Mouse (Mus musculus) liver, embryonic 12.5 days (tissue): Measurements from ENCODE around the gene Gnai3. TPM values are rescaled to one million over a fixed set of nuclear protein-coding genes. Genes with fewer than 3 reads are reported as not detected.

Source experiments
- ATAC-seq: fragments of 200-750 bp; cut with Nextera tagmentation; 2 replicates; pipeline ENCODE4 v1.8.0; 2017; ENCODE audit warnings: moderate number of reproducible peaks, mild to moderate bottlenecking, moderate library complexity
- H3K27ac ChIP-seq: fragments of 300-500 bp; sonication (generic); 2 replicates; pipeline ENCODE4 v1.5.1; 2016; ENCODE audit warnings: mild to moderate bottlenecking
- H3K27me3 ChIP-seq: fragments of 300-500 bp; sonication (generic); replicated peaks from 2 replicates; pipeline ENCODE4 v1.6.1; 2016; ENCODE audit warnings: mild to moderate bottlenecking, moderate library complexity
- H3K36me3 ChIP-seq: fragments of 300-500 bp; sonication (generic); 2 replicates; pipeline ENCODE4 v1.6.1; 2016; ENCODE audit warnings: mild to moderate bottlenecking, moderate library complexity
- H3K4me1 ChIP-seq: fragments of 300-500 bp; sonication (generic); 2 replicates; pipeline ENCODE4 v1.6.1; 2016
- H3K4me2 ChIP-seq: fragments of 300-500 bp; sonication (generic); 2 replicates; pipeline ENCODE4 v1.6.1; 2016; ENCODE audit warnings: mild to moderate bottlenecking, moderate library complexity
- H3K4me3 ChIP-seq: fragments of 300-500 bp; sonication (generic); 2 replicates; pipeline ENCODE4 v1.5.1; 2016; ENCODE audit warnings: mild to moderate bottlenecking, moderate library complexity
- H3K9ac ChIP-seq: fragments of 300-500 bp; sonication (generic); 2 replicates; pipeline ENCODE4 v1.6.1; 2016; ENCODE audit warnings: mild to moderate bottlenecking, moderate library complexity
- H3K9me3 ChIP-seq: fragments of 300-500 bp; sonication (generic); replicated peaks from 2 replicates; pipeline ENCODE4 v1.6.1; 2016; ENCODE audit warnings: mild to moderate bottlenecking, moderate library complexity
- WGBS: fragments of 180-500 bp; shearing (Covaris S2); methylation state at CpG from one replicate; pipeline ENCODE4 v1.1.7; 2016; ENCODE audit not compliant: insufficient replicate concordance; 5-methylcytosine and 5-hydroxymethylcytosine counted together
- polyA plus RNA-seq: library from polyadenylated mRNA; unstranded; fragments of >200 nt; fragmentation: Nextera tagmentation; extraction: Ambion mirVana; gene quantifications from 2 replicates; pipeline ENCODE4 v1.2.1, GENCODE M21; 2016

Gene Gnai3
- polyA plus RNA-seq, 1 experiment from 2014 or later = 91.7 TPM

DNA sequence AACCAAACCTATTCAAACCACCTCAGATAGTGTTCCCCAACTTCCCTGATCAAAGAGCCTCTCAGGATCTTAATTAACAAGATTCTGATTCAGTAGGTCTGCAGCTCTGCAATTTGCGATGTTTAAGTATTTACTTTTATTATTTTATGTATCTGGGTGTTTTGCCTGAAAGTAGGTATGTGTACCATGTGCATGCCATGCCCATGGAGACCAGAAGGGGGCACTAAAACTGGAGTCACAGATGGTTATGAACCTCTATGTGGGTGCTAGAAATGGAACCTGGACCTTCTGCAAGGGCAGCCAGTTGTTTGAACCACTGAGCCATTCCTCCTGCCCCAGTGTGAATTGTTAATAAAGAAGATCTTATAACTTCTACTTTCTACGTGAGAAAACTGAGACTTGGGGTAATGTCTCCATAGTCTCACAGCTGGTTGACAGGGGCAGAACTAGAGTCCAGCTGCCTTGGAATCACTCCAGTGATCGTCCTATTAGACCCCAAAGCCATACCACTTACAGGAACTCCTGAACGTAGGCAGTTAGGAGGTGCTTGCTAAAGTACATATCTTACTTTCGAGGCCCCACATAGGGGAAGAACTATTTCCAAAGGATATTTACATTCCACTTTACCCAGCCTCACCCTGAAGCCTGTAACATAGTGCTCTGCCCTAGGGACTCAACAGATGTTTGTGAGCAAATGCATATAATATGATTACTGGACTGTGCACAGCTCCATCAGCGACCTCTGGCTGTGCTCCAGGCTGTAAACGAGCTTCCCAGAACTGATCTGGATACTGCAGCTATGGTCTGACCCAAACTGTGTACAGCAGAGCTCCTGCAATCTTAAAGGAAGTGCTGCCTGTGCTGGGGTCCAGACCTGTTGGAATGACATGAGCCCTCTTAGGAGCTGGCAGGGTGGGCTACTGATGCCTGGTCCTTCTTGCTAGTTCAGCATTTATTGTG, 33.1 kb upstream of the Gnai3 start:
- no peak for ATAC-seq
- Histone ChIP-seq H3K4me3 (no peak overlapping the region), H3K27ac (no peak overlapping the region), H3K27me3 (peaks cover 35% of the 10 kb centered on the region), H3K4me2 (no peak overlapping the region), H3K4me1 (no peaks in the 10 kb centered on the region), H3K9ac (no peak overlapping the region), H3K9me3 (no peaks in the 10 kb centered on the region), H3K36me3 (no peaks in the 10 kb centered on the region)
- WGBS = 68% methylated on average over 7 of the region's 7 CpGs

DNA sequence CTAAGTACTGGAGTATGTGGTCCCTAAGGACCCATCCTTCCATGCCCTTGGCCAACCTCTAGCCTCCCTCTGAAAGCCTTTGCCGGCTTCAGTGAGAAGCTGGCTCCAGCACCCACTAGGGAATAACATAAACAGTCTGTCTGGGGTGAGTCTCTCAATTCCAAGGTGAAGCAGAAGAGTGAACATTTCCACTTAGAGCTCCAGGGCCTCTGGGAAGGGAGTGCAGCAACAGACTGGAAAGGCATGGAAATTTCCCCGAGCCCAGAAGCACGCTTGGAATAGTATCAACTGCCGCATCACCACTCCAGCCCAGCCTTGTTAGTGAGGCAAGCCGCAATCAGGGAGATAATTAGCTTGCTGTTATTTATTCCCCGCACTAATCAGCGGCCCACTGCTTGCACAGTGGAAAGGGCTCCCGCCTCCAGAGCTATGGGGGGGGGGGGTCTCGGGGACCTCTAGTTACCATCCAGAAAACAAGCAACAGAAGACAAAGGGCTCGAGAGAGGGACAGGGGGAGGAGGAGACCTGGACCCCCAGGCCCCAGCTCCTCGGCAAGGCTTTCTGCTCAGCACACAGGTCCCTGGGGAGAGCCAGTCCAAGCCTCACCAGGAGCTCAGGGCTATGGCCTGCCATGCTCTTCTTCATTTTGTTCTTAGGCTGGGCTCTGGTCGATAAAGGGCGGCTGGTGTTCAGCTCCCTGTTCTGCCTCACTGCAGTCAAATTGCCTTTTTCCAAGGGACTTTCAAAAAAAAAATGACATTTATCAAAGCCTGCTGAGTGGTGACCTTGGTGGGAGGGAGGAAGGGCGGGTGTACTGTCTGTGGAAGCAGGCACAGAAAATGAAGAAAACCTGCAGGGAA, 29.0 kb upstream of the Gnai3 start:
- no peak overlapping the region for H3K4me2 ChIP-seq

GRCm38 (mm10) chr3:108169199-108169598, 23.3 kb upstream of the Gnai3 start:
- Histone ChIP-seq H3K27me3 (peaks cover 36% of the 10 kb centered on the region), H3K9ac (no peak overlapping the region), H3K27ac (no peak overlapping the region), H3K4me3 (no peak overlapping the region), H3K4me2 (no peak overlapping the region), H3K36me3 (no peaks in the 10 kb centered on the region), H3K9me3 (no peaks in the 10 kb centered on the region), H3K4me1 (no peaks in the 10 kb centered on the region)
- WGBS = 48% methylated on average over 3 of the region's 3 CpGs
- no peak for ATAC-seq

More for the DNA sequence above, 29.0 kb upstream of the Gnai3 start:
- H3K27me3 ChIP-seq = peaks cover 39% of the 10 kb centered on the region
- 48% methylated on average over 14 of the region's 14 CpGs for WGBS
- ATAC-seq = no peak
- H3K4me1 ChIP-seq = no peaks in the 10 kb centered on the region
- no peaks in the 10 kb centered on the region for H3K36me3 ChIP-seq
- H3K9ac ChIP-seq = no peak overlapping the region
- H3K9me3 ChIP-seq = no peaks in the 10 kb centered on the region
- H3K27ac ChIP-seq = no peak overlapping the region
- H3K4me3 ChIP-seq = no peak overlapping the region

- Histone ChIP-seq H3K9me3 (no peaks in the 10 kb centered on the region), H3K4me1 (no peaks in the 10 kb centered on the region), H3K36me3 (no peaks in the 10 kb centered on the region), H3K27ac (no peak overlapping the region), H3K9ac (no peak overlapping the region), H3K4me2 (no peak overlapping the region), H3K4me3 (no peak overlapping the region), H3K27me3 (peaks cover 30% of the 10 kb centered on the region)
- ATAC-seq = no peak
- WGBS = 52% methylated on average over 14 of the region's 14 CpGs
Observed at GRCm38 (mm10) chr3:108167499-108167898, 21.6 kb upstream of the Gnai3 start.

- WGBS = 34% methylated on average over 10 of the region's 11 CpGs
- H3K4me1 ChIP-seq = no peaks in the 10 kb centered on the region
- peaks cover 27% of the 10 kb centered on the region for H3K27me3 ChIP-seq
- H3K27ac ChIP-seq = no peak overlapping the region
- ATAC-seq = no peak
- H3K9me3 ChIP-seq = no peaks in the 10 kb centered on the region
- no peak overlapping the region for H3K4me2 ChIP-seq
- no peaks in the 10 kb centered on the region for H3K36me3 ChIP-seq
- no peak overlapping the region for H3K4me3 ChIP-seq
- no peak overlapping the region for H3K9ac ChIP-seq
Observed at GRCm38 (mm10) chr3:108166486-108167211, 20.7 kb upstream of the Gnai3 start.

DNA sequence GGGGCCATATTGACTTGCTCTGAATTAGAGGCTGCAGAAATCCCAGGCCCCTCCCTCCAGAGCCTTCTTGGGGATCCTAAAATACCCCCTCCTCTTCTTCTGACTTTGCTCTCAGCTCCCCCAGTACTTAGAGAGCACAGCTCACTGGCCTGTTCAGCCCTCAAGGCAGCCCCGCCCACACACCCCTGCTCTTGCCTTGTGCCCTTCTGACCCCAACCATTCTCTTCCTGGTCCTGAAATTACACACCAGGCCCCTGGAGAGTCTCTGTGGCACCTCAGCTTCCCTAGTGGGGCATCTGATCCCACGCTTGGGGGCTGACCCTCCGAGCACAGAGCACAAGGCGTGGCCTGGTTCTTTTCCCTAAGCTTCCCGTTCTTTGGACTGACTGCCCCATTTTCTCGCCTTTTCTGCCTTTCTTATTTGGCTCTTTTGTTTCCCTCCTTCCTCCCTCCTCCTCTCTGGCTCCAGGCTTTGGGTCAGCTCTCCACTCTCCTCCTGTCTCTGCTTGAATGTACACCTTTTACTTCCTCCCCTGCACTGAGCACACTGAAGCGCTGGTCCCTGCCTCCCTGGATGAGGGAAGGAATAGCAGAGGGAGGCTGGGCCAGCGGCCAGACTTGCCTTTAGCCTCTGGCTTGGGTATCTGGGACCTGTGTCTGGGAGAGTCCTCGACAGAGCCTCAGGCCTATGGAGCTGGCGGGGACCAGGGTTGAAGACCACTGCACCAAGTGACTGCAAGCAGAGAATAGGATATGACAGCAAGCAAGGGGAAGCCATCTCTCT, 19.8 kb upstream of the Gnai3 start:
- ATAC-seq = 0 out of 2 replicates have a peak, but pooled peaks have one; percentile 27
- Histone ChIP-seq H3K4me3 (no peak overlapping the region), H3K27me3 (peaks cover 30% of the 10 kb centered on the region), H3K4me1 (no peaks in the 10 kb centered on the region), H3K27ac (no peak overlapping the region), H3K9ac (no peak overlapping the region), H3K36me3 (no peaks in the 10 kb centered on the region), H3K4me2 (no peak overlapping the region), H3K9me3 (no peaks in the 10 kb centered on the region)
- 55% methylated on average over 10 of the region's 10 CpGs for WGBS

GRCm38 (mm10) chr3:108164807-108165206, 18.9 kb upstream of the Gnai3 start:
- Histone ChIP-seq H3K9me3 (no peaks in the 10 kb centered on the region), H3K4me2 (no peak overlapping the region), H3K4me1 (no peaks in the 10 kb centered on the region), H3K36me3 (no peaks in the 10 kb centered on the region), H3K9ac (no peak overlapping the region), H3K27ac (no peak overlapping the region), H3K4me3 (no peak overlapping the region), H3K27me3 (peaks cover 30% of the 10 kb centered on the region)
- 0 out of 2 replicates have a peak, but pooled peaks have one; percentile 3 for ATAC-seq
- 28% methylated on average over 9 of the region's 9 CpGs for WGBS

GRCm38 (mm10) chr3:108164091-108164490, 18.1 kb upstream of the Gnai3 start:
- H3K9ac ChIP-seq = no peak overlapping the region
- WGBS = 44% methylated on average over 5 of the region's 5 CpGs
- no peak overlapping the region for H3K4me3 ChIP-seq
- no peaks in the 10 kb centered on the region for H3K4me1 ChIP-seq
- H3K36me3 ChIP-seq = no peaks in the 10 kb centered on the region
- no peak overlapping the region for H3K27ac ChIP-seq
- ATAC-seq = no peak
- H3K27me3 ChIP-seq = peaks cover 30% of the 10 kb centered on the region
- H3K9me3 ChIP-seq = no peaks in the 10 kb centered on the region
- no peak overlapping the region for H3K4me2 ChIP-seq

DNA sequence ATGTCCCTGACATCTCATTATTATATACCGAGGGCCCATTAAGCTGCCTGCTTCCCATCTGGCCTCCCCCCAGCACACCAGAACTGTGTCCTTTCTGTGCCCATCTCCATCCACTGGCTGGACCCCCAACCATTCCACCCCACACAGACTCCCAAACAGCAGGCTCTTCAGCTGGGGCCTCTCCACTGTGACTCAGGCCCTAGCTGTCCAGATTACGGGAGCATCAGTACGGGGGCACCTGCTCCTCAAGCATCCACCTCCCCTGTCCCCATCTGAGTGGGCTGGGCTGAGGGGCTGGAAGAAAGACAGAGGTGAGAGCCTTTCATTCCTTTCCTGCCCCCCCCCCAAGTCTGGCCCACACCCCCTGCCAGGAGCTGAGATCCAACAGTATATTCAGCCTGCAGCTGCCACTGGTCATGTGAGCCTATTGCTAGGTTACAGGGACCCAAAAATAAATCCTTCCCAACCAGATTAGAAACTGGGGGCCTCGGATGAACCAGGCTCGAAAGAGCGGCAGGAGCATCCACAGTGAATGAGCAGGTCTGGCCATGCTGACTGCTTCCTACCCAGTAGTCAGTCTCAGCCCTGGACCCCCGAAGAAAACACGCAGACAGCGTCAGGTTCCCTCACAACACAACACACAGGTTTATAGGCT, 12.6 kb upstream of the Gnai3 start:
- Histone ChIP-seq H3K9me3 (no peaks in the 10 kb centered on the region), H3K4me3 (no peak overlapping the region), H3K9ac (no peak overlapping the region), H3K27ac (no peak overlapping the region), H3K4me1 (no peaks in the 10 kb centered on the region), H3K27me3 (peaks cover 18% of the 10 kb centered on the region), H3K36me3 (no peaks in the 10 kb centered on the region), H3K4me2 (no peak overlapping the region)
- no peak for ATAC-seq
- 58% methylated on average over 9 of the region's 9 CpGs for WGBS

GRCm38 (mm10) chr3:108154656-108155055, 8.7 kb upstream of the Gnai3 start, which contains the start of gene Gpr61:
TSS of gene Gpr61 (minus strand) at chr3:108154882.
- 52% methylated on average over 4 of the region's 4 CpGs for WGBS
- peaks cover 7% of the 10 kb centered on the region; the same call in 1 of the 2 replicates for H3K4me1 ChIP-seq
- H3K4me3 ChIP-seq = no peak within 1 kb of the TSS
- H3K9ac ChIP-seq = no peak within 1 kb of the TSS
- no peaks in the 10 kb centered on the region for H3K36me3 ChIP-seq
- no peak within 1 kb of the TSS for H3K4me2 ChIP-seq
- H3K27ac ChIP-seq = no peak within 1 kb of the TSS
- ATAC-seq = no peak
- no peaks in the 10 kb centered on the region for H3K9me3 ChIP-seq
- peaks cover 6% of the 10 kb centered on the region for H3K27me3 ChIP-seq
